Mouse (Mus musculus) erythroid progenitor cell, adult 5-6 weeks (primary cell): ENCODE measurements around the gene Sh3gl2. TPM values are rescaled to one million over a fixed set of nuclear protein-coding genes. Genes with fewer than 3 reads are reported as not detected.

Experiments used
- ATAC-seq: replicated peaks from 2 replicates; pipeline ENCODE4 v1.8.0; 2016; ENCODE audit warnings: moderate number of reproducible peaks, mild to moderate bottlenecking, moderate TSS enrichment, inconsistent platforms; ENCODE audit not compliant: poor library complexity, low FRiP score, severe bottlenecking
- total RNA-seq, 2 experiments: library from RNA; stranded (forward) in 1 of 2; stranded (reverse) in 1 of 2; fragments of 150-400 nt in 1 of 2; fragments of 186-747, 209-891 nt in 1 of 2; gene quantifications; 2 replicates each; pipeline versions ENCODE4 v1.2.3 to v1.2.4; 2015 to 2017; ENCODE audit warnings: low replicate concordance in 2 of 2

Sh3gl2 gene
- total RNA-seq, 2 experiments from 2014 or later = not detected

DNA sequence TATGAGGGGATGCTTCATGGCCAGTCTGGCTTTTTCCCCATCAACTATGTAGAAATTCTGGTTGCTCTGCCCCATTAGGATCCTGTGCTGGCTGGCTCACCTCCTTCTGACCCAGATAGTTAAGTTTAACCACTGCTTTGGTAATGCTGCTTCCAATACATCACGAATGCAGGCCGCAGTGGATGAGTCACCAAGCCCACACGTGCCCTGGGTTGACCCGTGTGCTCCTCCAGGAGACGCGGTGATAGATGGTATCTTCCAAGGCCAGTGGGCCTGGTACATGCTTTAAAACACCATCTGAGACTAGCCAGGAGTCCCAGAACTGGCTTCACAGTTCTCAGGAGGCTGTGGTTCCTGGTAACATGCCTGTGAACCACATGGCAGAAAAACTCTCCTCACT is 182.8 kb downstream of the Sh3gl2 start:
- no peak for ATAC-seq

DNA sequence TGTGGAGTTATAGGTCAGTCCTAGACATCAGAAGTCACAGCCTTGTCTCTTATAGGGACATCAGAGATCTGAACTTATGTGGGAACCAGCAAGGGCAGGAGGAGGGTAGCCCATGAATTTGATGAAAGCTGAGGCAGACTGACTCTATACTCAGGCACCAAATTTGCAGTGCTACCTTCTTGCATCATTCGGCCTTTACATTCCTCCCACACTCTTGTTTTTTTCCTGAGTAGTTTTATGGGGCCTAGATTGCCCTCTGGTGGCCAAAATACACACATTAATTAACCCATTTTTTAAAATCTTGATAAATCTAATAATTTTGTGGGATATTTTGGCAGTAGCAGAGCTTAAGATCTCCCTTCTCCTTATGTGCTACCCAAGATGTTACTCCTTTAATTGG is 186.9 kb downstream of the Sh3gl2 start:
- ATAC-seq = no peak

GRCm38 (mm10) chr4:85398765-85399164 is 193.8 kb downstream of the Sh3gl2 start:
- ATAC-seq = no peak

GRCm38 (mm10) chr4:85402823-85403222 is 197.9 kb downstream of the Sh3gl2 start:
- no peak for ATAC-seq

DNA sequence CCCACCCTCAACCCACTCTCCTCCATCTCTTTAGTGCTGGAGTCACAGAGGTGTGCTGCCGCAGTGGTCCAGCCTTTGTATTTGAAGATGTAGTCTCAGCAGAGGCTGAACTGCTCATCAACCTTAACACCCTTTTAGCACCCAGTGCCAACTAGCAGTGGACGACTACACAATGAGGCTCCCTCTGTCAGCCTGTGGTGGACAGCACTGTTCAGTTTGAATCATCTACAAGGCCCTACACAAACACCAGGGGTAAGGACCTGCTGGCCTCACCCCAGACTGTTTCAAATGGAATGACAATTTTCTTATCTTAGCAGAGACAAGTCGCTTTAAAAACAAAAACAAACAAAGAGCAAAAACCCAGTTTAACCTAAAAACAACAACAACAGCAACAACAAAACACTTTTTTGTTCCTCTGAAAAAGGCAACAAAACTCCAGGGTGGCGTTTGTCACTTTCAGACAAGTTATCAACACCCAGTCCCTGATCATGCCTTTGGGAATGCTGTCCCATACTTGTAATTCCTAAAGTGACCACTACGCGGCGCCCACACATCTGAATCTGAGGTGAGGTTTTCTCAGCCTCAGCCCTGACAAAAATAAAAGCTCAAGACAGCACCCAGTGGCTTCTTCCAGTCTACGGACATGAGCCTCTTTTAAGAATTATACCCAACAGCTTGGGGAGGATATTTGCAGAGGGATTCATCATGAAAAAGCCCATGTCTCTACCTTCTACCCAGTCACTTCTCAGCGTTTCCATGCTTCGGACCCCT is 199.7 kb downstream of the Sh3gl2 start:
- ATAC-seq = no peak

- no peak for ATAC-seq
Measured at GRCm38 (mm10) chr4:85405276-85405675, 200.3 kb downstream of the Sh3gl2 start.

DNA sequence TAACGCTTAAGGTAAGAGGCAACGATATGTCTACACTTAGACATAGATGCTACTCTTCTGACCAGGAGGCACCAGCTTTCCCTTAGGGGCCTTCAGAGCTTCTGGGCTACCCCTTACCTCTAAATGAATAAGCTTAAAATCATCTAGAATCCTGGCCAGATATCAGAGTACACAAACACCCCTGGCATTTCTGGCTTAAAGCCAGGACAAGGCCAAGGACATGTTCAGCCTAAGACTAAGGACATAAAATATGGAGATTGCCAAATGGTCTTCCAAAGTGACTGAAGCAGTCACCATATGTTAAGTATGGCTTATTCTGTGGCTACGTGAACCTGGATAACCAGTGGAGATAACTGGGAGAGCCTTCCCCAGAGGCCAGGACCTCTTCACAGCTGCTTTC is 211.5 kb downstream of the Sh3gl2 start:
- no peak for ATAC-seq

- no peak for ATAC-seq
Measured at GRCm38 (mm10) chr4:85420429-85420828, 215.5 kb downstream of the Sh3gl2 start.

DNA sequence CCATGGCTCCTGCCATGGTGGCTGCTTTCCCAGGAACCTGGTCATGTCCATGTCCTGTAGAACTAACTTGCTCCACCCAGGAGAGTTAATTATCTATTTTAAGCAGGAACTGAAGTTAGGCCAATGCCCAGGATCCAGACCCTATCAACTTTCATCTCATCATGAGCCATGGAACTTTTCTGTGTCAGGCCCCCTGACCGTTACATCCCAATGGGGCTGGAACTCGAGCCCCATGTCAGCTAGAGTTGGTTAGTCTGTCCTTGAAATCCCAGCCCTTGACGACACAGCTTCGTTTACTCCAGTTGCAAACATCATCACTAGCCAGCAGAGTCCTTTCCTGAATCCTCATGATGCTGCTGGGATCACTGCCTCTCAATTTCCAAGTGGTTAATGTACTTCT is 221.3 kb downstream of the Sh3gl2 start:
- ATAC-seq = no peak

- no peak for ATAC-seq
Measured at GRCm38 (mm10) chr4:85432786-85433185, 227.9 kb downstream of the Sh3gl2 start.

GRCm38 (mm10) chr4:85434734-85435133 is 229.8 kb downstream of the Sh3gl2 start:
- no peak for ATAC-seq

- no peak for ATAC-seq
Measured at GRCm38 (mm10) chr4:85438813-85439212, 233.9 kb downstream of the Sh3gl2 start.

GRCm38 (mm10) chr4:85483586-85483985 is 278.7 kb downstream of the Sh3gl2 start:
- ATAC-seq = no peak

- no peak for ATAC-seq
Measured at GRCm38 (mm10) chr4:85486316-85486946, 281.5 kb downstream of the Sh3gl2 start.

DNA sequence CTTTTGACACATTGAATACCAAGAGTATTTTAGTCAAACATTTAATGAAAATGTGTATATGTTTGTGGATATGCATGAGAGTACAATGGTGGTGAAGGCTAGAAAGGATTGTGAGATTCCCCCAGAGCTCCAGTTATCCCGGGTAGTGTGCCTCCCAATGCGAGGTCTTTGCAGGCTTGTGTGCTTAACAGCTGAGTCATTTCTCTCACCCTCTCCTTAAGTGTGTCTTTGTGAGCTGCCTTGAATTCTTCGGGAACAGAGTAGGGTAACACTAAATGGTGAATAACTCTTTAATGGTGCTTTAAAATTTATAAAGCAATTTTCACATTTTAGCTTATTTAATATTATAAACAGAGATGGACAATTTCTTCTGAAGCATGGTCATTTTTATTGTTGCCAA is 300.8 kb downstream of the Sh3gl2 start:
- ATAC-seq = no peak

DNA sequence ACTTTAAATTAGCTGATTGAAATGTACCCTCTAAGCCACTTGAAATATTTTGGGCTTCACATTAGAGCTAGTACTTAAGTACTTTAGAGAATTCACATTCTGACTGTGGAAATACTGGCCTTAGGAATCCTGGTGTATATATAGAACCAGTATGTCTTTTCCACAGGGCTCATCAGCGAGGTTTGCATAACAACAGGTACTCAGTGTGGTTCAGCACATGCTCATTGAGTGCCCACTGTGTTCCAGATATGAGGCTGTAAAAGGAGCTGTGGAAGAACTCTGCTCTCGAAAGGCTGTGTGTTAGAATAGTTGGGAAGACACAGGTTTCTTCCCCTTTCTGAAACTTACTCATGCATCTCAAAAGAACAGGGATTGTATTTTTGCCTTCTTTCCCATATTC is 302.1 kb downstream of the Sh3gl2 start:
- ATAC-seq = no peak

DNA sequence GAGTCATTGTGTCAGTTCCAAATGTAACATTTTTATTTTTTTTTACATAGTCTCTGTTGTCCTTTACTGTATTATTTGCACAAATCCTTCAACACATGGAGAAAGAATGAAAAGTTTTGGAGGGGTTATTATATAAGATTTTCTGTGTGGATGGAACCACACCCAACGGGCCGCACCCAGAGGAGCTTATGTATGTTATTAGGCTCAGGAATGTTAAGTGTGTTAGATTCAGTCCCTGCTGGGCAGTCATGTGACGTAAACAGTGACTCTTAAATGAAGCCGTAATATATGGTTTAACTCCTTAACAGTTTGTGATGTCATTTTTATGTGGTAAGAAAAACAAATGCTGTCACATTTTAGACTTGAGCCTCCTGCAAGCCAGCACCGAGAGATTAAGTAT is 302.6 kb downstream of the Sh3gl2 start:
- no peak for ATAC-seq

DNA sequence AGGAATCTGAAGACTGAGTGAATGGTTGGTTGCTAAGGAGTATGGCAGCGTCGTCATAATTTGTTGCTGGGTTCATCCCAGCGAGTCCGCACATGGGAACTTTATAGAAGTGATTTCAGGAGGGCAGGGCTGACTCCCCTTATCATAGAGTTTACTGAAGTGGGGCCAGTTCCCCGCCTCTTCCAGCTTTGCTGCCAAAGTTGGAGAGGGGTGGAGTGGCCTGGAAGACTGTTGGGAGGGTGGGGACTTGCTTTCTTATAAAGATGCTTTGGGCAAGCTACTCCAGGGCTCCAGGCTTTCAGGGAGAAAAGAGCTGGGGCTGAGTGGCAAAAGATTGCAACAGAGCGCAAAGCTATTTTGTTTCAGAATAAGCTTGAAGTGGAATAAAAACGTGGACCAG is 308.4 kb downstream of the Sh3gl2 start:
- no peak for ATAC-seq

GRCm38 (mm10) chr4:85513792-85514191 is 308.9 kb downstream of the Sh3gl2 start, which contains the start of gene Adamtsl1:
Adamtsl1 (plus strand) TSS chr4:85514172.
- ATAC-seq = no peak

DNA sequence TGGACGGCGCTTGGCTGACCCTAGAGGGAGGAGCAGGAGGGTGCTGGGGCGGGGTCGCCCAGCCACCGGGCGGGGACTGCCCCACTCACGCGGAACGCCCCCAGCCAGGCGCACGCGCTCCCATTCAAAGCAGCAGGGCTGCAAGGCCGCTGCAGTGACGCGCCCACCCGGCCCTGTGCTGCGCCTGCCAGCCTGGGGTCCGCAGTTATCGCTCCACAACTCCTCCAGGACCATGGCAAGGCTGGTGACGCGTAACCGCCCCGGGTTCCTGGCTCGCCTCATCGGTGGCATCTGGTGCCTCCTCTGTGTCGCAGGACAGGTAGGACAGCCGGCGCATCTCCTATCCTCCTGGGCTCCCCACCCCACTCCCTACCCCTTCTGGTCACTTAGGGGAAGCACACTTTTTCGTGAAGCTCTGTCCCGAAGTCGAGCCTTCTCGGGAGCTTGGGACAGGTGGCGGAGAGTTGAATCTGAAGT is 309.3 kb downstream of the Sh3gl2 start:
- ATAC-seq = no peak

- ATAC-seq = no peak
Measured at GRCm38 (mm10) chr4:85526966-85527566, 322.1 kb downstream of the Sh3gl2 start.
